Mouse (Mus musculus): Measurements from ENCODE around the gene Dmrt1. TPM values are rescaled to one million over a fixed set of nuclear protein-coding genes. Genes with fewer than 3 reads are reported as not detected.

Gene Dmrt1
- total and polyA plus RNA-seq, 2 experiments from 2014 or later: not detected

- no peak for TF ChIP-seq CTCF (IDR thresholded peaks at IDR 0.05)
- 49% methylated on average over 10 of the region's 10 CpGs for WGBS
- no peak overlapping the region for H3K9ac ChIP-seq (replicated peaks; ENCODE audit: low read length, poor library complexity, severe bottlenecking)
- DNase-seq (ENCODE audit: low spot score): no peak
- no peak overlapping the region for H3K4me3 ChIP-seq (ENCODE audit: low read depth, low read length)
- H3K36me3 ChIP-seq (ENCODE audit: insufficient read depth, low read length): no peaks in the 10 kb centered on the region
- H3K4me2 ChIP-seq (ENCODE audit: low read depth, low read length, poor library complexity, severe bottlenecking): no peak overlapping the region
- ATAC-seq (ENCODE audit: low FRiP score): no peak
- H3K4me1 ChIP-seq (ENCODE audit: insufficient read depth, low read length): no peaks in the 10 kb centered on the region
- H3K27me3 ChIP-seq (ENCODE audit: insufficient read depth, low read length): peaks cover 9% of the 10 kb centered on the region; the same call in 1 of the 2 replicates
- H3K27ac ChIP-seq (ENCODE audit: low read depth, low read length): no peak overlapping the region
- H3K9me3 ChIP-seq (ENCODE audit: low read length): no peaks in the 10 kb centered on the region
Measured at GRCm38 (mm10) chr19:25574431-25574830, 69.0 kb downstream of the Dmrt1 start.

GRCm38 (mm10) chr19:25574981-25575814 is 69.8 kb downstream of the Dmrt1 start:
- Histone ChIP-seq H3K9ac (replicated peaks; ENCODE audit: low read length, poor library complexity, severe bottlenecking) (no peak overlapping the region), H3K4me3 (ENCODE audit: low read depth, low read length) (0 out of 2 replicates have a peak overlapping the region, but pooled peaks have one; percentile 2), H3K27ac (ENCODE audit: low read depth, low read length) (no peak overlapping the region), H3K27me3 (ENCODE audit: insufficient read depth, low read length) (peaks cover 9% of the 10 kb centered on the region; the same call in 1 of the 2 replicates), H3K9me3 (ENCODE audit: low read length) (no peaks in the 10 kb centered on the region), H3K4me1 (ENCODE audit: insufficient read depth, low read length) (no peaks in the 10 kb centered on the region), H3K36me3 (ENCODE audit: insufficient read depth, low read length) (no peaks in the 10 kb centered on the region), H3K4me2 (ENCODE audit: low read depth, low read length, poor library complexity, severe bottlenecking) (no peak overlapping the region)
- TF ChIP-seq CTCF (IDR thresholded peaks at IDR 0.05): no peak
- DNase-seq (ENCODE audit: low spot score) (no peak), ATAC-seq (ENCODE audit: low FRiP score) (no peak)
- WGBS: 13% methylated on average over 17 of the region's 17 CpGs

GRCm38 (mm10) chr19:25578358-25578757 is 72.9 kb downstream of the Dmrt1 start:
- 98% methylated on average over 2 of the region's 2 CpGs for WGBS
- no peak for TF ChIP-seq CTCF (IDR thresholded peaks at IDR 0.05)

GRCm38 (mm10) chr19:25579440-25579839 is 74.0 kb downstream of the Dmrt1 start:
- H3K9ac ChIP-seq (replicated peaks; ENCODE audit: low read length, poor library complexity, severe bottlenecking): no peak overlapping the region

More at GRCm38 (mm10) chr19:25578358-25578757, 72.9 kb downstream of the Dmrt1 start:
- DNase-seq (ENCODE audit: low spot score) (no peak), ATAC-seq (ENCODE audit: low FRiP score) (no peak)
- no peak overlapping the region for H3K27ac ChIP-seq (ENCODE audit: low read depth, low read length)
- no peak overlapping the region for H3K9ac ChIP-seq (replicated peaks; ENCODE audit: low read length, poor library complexity, severe bottlenecking)
- H3K9me3 ChIP-seq (ENCODE audit: low read length): no peaks in the 10 kb centered on the region
- no peaks in the 10 kb centered on the region for H3K4me1 ChIP-seq (ENCODE audit: insufficient read depth, low read length)
- H3K4me2 ChIP-seq (ENCODE audit: low read depth, low read length, poor library complexity, severe bottlenecking): no peak overlapping the region
- peaks cover 9% of the 10 kb centered on the region; the same call in 1 of the 2 replicates for H3K27me3 ChIP-seq (ENCODE audit: insufficient read depth, low read length)
- H3K36me3 ChIP-seq (ENCODE audit: insufficient read depth, low read length): no peaks in the 10 kb centered on the region
- no peak overlapping the region for H3K4me3 ChIP-seq (ENCODE audit: low read depth, low read length)

GRCm38 (mm10) chr19:25597717-25598232 is 92.4 kb downstream of the Dmrt1 start:
- no peak for TF ChIP-seq CTCF (IDR thresholded peaks at IDR 0.05)
- Histone ChIP-seq H3K4me2 (ENCODE audit: low read depth, low read length, poor library complexity, severe bottlenecking) (no peak overlapping the region), H3K9me3 (ENCODE audit: low read length) (no peaks in the 10 kb centered on the region), H3K4me3 (ENCODE audit: low read depth, low read length) (no peak overlapping the region), H3K36me3 (ENCODE audit: insufficient read depth, low read length) (no peaks in the 10 kb centered on the region), H3K4me1 (ENCODE audit: insufficient read depth, low read length) (no peaks in the 10 kb centered on the region), H3K27me3 (ENCODE audit: insufficient read depth, low read length) (peaks cover 52% of the 10 kb centered on the region), H3K27ac (ENCODE audit: low read depth, low read length) (no peak overlapping the region), H3K9ac (replicated peaks; ENCODE audit: low read length, poor library complexity, severe bottlenecking) (no peak overlapping the region)
- 74% methylated on average over 3 of the region's 3 CpGs for WGBS
- ATAC-seq (ENCODE audit: low FRiP score) (no peak), DNase-seq (ENCODE audit: low spot score) (no peak)

More at GRCm38 (mm10) chr19:25579440-25579839, 74.0 kb downstream of the Dmrt1 start:
- H3K4me3 ChIP-seq (ENCODE audit: low read depth, low read length): no peak overlapping the region
- DNase-seq (ENCODE audit: low spot score) (no peak), ATAC-seq (ENCODE audit: low FRiP score) (no peak)
- no peaks in the 10 kb centered on the region for H3K36me3 ChIP-seq (ENCODE audit: insufficient read depth, low read length)
- TF ChIP-seq CTCF (IDR thresholded peaks at IDR 0.05): peak; percentile 24; the same call in 1 of the 2 replicates
- H3K9me3 ChIP-seq (ENCODE audit: low read length): no peaks in the 10 kb centered on the region
- peaks cover 9% of the 10 kb centered on the region; the same call in 1 of the 2 replicates for H3K27me3 ChIP-seq (ENCODE audit: insufficient read depth, low read length)
- H3K4me1 ChIP-seq (ENCODE audit: insufficient read depth, low read length): no peaks in the 10 kb centered on the region
- no peak overlapping the region for H3K4me2 ChIP-seq (ENCODE audit: low read depth, low read length, poor library complexity, severe bottlenecking)
- 93% methylated on average over 2 of the region's 2 CpGs for WGBS
- no peak overlapping the region for H3K27ac ChIP-seq (ENCODE audit: low read depth, low read length)

GRCm38 (mm10) chr19:25598626-25599025 is 93.2 kb downstream of the Dmrt1 start:
- H3K4me3 ChIP-seq (ENCODE audit: low read depth, low read length): no peak overlapping the region
- H3K27ac ChIP-seq (ENCODE audit: low read depth, low read length): no peak overlapping the region
- no peak overlapping the region for H3K9ac ChIP-seq (replicated peaks; ENCODE audit: low read length, poor library complexity, severe bottlenecking)
- H3K27me3 ChIP-seq (ENCODE audit: insufficient read depth, low read length): peaks cover 55% of the 10 kb centered on the region
- H3K4me2 ChIP-seq (ENCODE audit: low read depth, low read length, poor library complexity, severe bottlenecking): no peak overlapping the region
- no peaks in the 10 kb centered on the region for H3K4me1 ChIP-seq (ENCODE audit: insufficient read depth, low read length)
- no peaks in the 10 kb centered on the region for H3K9me3 ChIP-seq (ENCODE audit: low read length)
- TF ChIP-seq CTCF (IDR thresholded peaks at IDR 0.05): no peak
- DNase-seq (ENCODE audit: low spot score) (no peak), ATAC-seq (ENCODE audit: low FRiP score) (no peak)
- no peaks in the 10 kb centered on the region for H3K36me3 ChIP-seq (ENCODE audit: insufficient read depth, low read length)
- 4% methylated on average over 4 of the region's 4 CpGs for WGBS
